Mouse (Mus musculus): ENCODE measurements around the gene Hdac4. TPM values are rescaled to one million over a fixed set of nuclear protein-coding genes. Genes with fewer than 3 reads are reported as not detected.

Gene Hdac4
- polyA plus RNA-seq (2014; fragmentation: Nextera tagmentation; extraction: Ambion mirVana) = 31.1 and 32.7 TPM in 2 replicates

- no peak within 1 kb of the TSS for H3K4me3 ChIP-seq (ENCODE audit: low read depth, low read length)
- 0 out of 2 replicates have a peak, but pooled peaks cover 6% of the 10 kb centered on the region for H3K4me1 ChIP-seq (ENCODE audit: control insufficient read depth, insufficient read depth, low read length)
- no peak within 1 kb of the TSS for H3K4me2 ChIP-seq (ENCODE audit: low read depth)
- H3K27ac ChIP-seq (ENCODE audit: low read depth, low read length) = no peak within 1 kb of the TSS
- no peaks in the 10 kb centered on the region for H3K27me3 ChIP-seq (ENCODE audit: control insufficient read depth, insufficient read depth, low read length)
- 52% methylated on average over 13 of the region's 13 CpGs for WGBS
- no peak for DNase-seq (ENCODE audit: low spot score)
- peak; percentile 53; the same call in 1 of the 2 replicates for ATAC-seq (ENCODE audit: insufficient read depth, low FRiP score, low TSS enrichment)
- H3K9me3 ChIP-seq (ENCODE audit: control insufficient read depth, low read length) = no peaks in the 10 kb centered on the region
- no peak within 1 kb of the TSS for H3K9ac ChIP-seq (ENCODE audit: low read length)
- no peaks in the 10 kb centered on the region for H3K36me3 ChIP-seq (ENCODE audit: control insufficient read depth, insufficient read depth, low read length)
These were observed at the start of gene Hdac4 for GRCm38 (mm10) chr1:92195360-92196149. TSS of gene Hdac4 (minus strand) at chr1:92195699.

DNA sequence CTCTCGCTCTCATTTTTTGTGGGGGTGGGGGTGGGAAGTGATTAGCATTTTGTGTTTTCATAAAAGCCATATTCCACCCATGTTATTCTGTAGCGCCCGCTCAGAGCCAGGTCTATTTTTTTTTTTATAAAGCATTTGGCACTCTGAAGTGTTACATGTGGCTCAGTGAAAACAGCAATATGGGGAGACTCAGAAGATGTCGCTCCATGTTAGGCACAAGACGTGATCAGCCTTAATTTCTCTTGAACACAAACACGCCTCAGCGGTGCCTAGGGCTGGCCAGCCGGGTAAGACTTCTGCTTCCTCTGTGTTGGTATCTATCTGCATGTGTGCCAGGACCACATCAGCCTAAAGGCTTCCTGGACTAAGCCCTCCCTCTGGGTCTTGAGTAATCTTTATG is 48.0 kb upstream of the Hdac4 start:
- Histone ChIP-seq H3K36me3 (ENCODE audit: control insufficient read depth, insufficient read depth, low read length) (no peaks in the 10 kb centered on the region), H3K4me3 (ENCODE audit: low read depth, low read length) (no peak overlapping the region), H3K9ac (ENCODE audit: low read length) (no peak overlapping the region), H3K4me1 (ENCODE audit: control insufficient read depth, insufficient read depth, low read length) (no peaks in the 10 kb centered on the region), H3K4me2 (ENCODE audit: low read depth) (no peak overlapping the region), H3K9me3 (ENCODE audit: control insufficient read depth, low read length) (no peaks in the 10 kb centered on the region), H3K27me3 (ENCODE audit: control insufficient read depth, insufficient read depth, low read length) (no peaks in the 10 kb centered on the region), H3K27ac (ENCODE audit: low read depth, low read length) (no peak overlapping the region)
- ATAC-seq (ENCODE audit: insufficient read depth, low FRiP score, low TSS enrichment) (no peak), DNase-seq (ENCODE audit: low spot score) (no peak)
- WGBS = 91% methylated on average over 8 of the region's 8 CpGs

GRCm38 (mm10) chr1:92240072-92240471 is 44.6 kb upstream of the Hdac4 start:
- ATAC-seq (ENCODE audit: insufficient read depth, low FRiP score, low TSS enrichment) (no peak), DNase-seq (ENCODE audit: low spot score) (no peak)
- WGBS = 93% methylated on average over 4 of the region's 4 CpGs
- H3K9me3 ChIP-seq (ENCODE audit: control insufficient read depth, low read length) = no peaks in the 10 kb centered on the region
- no peak overlapping the region for H3K9ac ChIP-seq (ENCODE audit: low read length)
- no peak overlapping the region for H3K27ac ChIP-seq (ENCODE audit: low read depth, low read length)
- H3K27me3 ChIP-seq (ENCODE audit: control insufficient read depth, insufficient read depth, low read length) = no peaks in the 10 kb centered on the region
- no peaks in the 10 kb centered on the region for H3K4me1 ChIP-seq (ENCODE audit: control insufficient read depth, insufficient read depth, low read length)
- no peak overlapping the region for H3K4me2 ChIP-seq (ENCODE audit: low read depth)
- no peak overlapping the region for H3K4me3 ChIP-seq (ENCODE audit: low read depth, low read length)
- H3K36me3 ChIP-seq (ENCODE audit: control insufficient read depth, insufficient read depth, low read length) = no peaks in the 10 kb centered on the region

DNA sequence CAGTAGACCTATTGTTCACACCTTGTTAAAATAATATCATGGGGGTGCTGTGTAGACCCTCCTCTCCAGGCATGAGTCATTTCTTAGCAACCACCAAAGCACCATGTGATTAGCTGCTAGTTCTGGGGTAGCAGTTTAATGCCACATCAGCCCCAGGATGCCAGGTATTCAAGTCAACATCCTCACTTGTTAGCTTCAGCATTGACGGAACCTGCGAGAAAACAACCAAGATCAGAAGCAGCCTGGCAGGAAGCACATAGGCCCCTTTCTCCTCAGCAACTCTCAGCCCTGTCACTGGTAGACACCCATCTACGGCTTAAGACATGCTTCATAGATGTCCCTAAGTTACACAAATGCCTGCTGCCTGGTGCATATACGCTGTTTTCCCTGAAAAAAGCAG is 40.1 kb upstream of the Hdac4 start:
- Histone ChIP-seq H3K9ac (ENCODE audit: low read length) (no peak overlapping the region), H3K9me3 (ENCODE audit: control insufficient read depth, low read length) (no peaks in the 10 kb centered on the region), H3K4me1 (ENCODE audit: control insufficient read depth, insufficient read depth, low read length) (no peaks in the 10 kb centered on the region), H3K27me3 (ENCODE audit: control insufficient read depth, insufficient read depth, low read length) (no peaks in the 10 kb centered on the region), H3K4me2 (ENCODE audit: low read depth) (no peak overlapping the region), H3K4me3 (ENCODE audit: low read depth, low read length) (no peak overlapping the region), H3K36me3 (ENCODE audit: control insufficient read depth, insufficient read depth, low read length) (no peaks in the 10 kb centered on the region), H3K27ac (ENCODE audit: low read depth, low read length) (no peak overlapping the region)
- 90% methylated on average over 4 of the region's 4 CpGs for WGBS
- no peak for ATAC-seq (ENCODE audit: insufficient read depth, low FRiP score, low TSS enrichment)
- no peak for DNase-seq (ENCODE audit: low spot score)

GRCm38 (mm10) chr1:92225297-92225696 is 29.8 kb upstream of the Hdac4 start:
- Histone ChIP-seq H3K4me2 (ENCODE audit: low read depth) (no peak overlapping the region), H3K4me3 (ENCODE audit: low read depth, low read length) (no peak overlapping the region), H3K27ac (ENCODE audit: low read depth, low read length) (no peak overlapping the region), H3K9ac (ENCODE audit: low read length) (no peak overlapping the region), H3K4me1 (ENCODE audit: control insufficient read depth, insufficient read depth, low read length) (no peaks in the 10 kb centered on the region), H3K36me3 (ENCODE audit: control insufficient read depth, insufficient read depth, low read length) (no peaks in the 10 kb centered on the region), H3K9me3 (ENCODE audit: control insufficient read depth, low read length) (no peaks in the 10 kb centered on the region), H3K27me3 (ENCODE audit: control insufficient read depth, insufficient read depth, low read length) (peaks cover 3% of the 10 kb centered on the region; the same call in 1 of the 2 replicates)
- no peak for DNase-seq (ENCODE audit: low spot score)
- WGBS = 88% methylated on average over 2 of the region's 2 CpGs
- no peak for ATAC-seq (ENCODE audit: insufficient read depth, low FRiP score, low TSS enrichment)

GRCm38 (mm10) chr1:92223956-92224891 is 28.7 kb upstream of the Hdac4 start:
- 30% methylated on average over 17 of the region's 17 CpGs for WGBS
- Histone ChIP-seq H3K27ac (ENCODE audit: low read depth, low read length) (no peak overlapping the region), H3K27me3 (ENCODE audit: control insufficient read depth, insufficient read depth, low read length) (peaks cover 3% of the 10 kb centered on the region; the same call in 1 of the 2 replicates), H3K36me3 (ENCODE audit: control insufficient read depth, insufficient read depth, low read length) (no peaks in the 10 kb centered on the region), H3K9me3 (ENCODE audit: control insufficient read depth, low read length) (no peaks in the 10 kb centered on the region), H3K4me1 (ENCODE audit: control insufficient read depth, insufficient read depth, low read length) (no peaks in the 10 kb centered on the region), H3K4me3 (ENCODE audit: low read depth, low read length) (no peak overlapping the region), H3K4me2 (ENCODE audit: low read depth) (no peak overlapping the region), H3K9ac (ENCODE audit: low read length) (no peak overlapping the region)
- peak; percentile 64 for DNase-seq (ENCODE audit: low spot score)
- ATAC-seq (ENCODE audit: insufficient read depth, low FRiP score, low TSS enrichment) = peak; percentile 87

GRCm38 (mm10) chr1:92216710-92217109 is 21.2 kb upstream of the Hdac4 start:
- WGBS = 83% methylated on average over 11 of the region's 11 CpGs
- Histone ChIP-seq H3K4me2 (ENCODE audit: low read depth) (no peak overlapping the region), H3K27ac (ENCODE audit: low read depth, low read length) (no peak overlapping the region), H3K27me3 (ENCODE audit: control insufficient read depth, insufficient read depth, low read length) (no peaks in the 10 kb centered on the region), H3K4me1 (ENCODE audit: control insufficient read depth, insufficient read depth, low read length) (peaks cover 8% of the 10 kb centered on the region), H3K36me3 (ENCODE audit: control insufficient read depth, insufficient read depth, low read length) (no peaks in the 10 kb centered on the region), H3K9ac (ENCODE audit: low read length) (no peak overlapping the region), H3K9me3 (ENCODE audit: control insufficient read depth, low read length) (no peaks in the 10 kb centered on the region), H3K4me3 (ENCODE audit: low read depth, low read length) (no peak overlapping the region)
- ATAC-seq (ENCODE audit: insufficient read depth, low FRiP score, low TSS enrichment) (no peak), DNase-seq (ENCODE audit: low spot score) (no peak)

DNA sequence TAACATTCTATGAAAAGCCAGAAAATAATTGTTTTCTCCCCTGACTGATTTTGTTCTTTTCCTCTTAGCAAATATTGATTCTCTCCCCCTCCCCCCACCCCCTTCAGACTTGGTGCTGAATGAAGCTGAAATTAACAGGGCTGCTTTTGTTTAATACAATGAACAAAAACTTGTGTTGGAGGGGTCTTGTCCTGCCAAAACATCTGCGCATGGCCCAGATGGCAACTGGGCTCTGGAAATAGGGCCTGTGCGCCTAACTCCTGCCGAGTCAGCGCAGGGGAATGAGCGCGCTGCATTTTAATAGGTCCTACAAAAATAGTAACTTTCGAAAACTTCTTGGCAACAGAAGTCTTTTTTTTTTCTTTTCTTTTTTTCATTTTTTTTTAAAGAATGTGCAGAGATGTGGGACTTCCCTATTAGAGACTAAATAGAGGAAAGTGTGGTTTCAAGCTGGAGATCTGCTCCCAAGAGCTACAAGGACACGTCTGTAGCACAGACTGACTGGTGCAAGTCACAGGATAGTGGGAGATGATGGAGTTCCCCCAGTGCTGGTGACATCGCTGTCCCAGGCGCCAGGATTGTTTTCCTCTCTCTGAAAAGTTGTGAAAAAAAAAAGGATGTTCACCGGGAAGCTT is 20.6 kb upstream of the Hdac4 start:
- ATAC-seq (ENCODE audit: insufficient read depth, low FRiP score, low TSS enrichment) (no peak), DNase-seq (ENCODE audit: low spot score) (no peak)
- H3K9me3 ChIP-seq (ENCODE audit: control insufficient read depth, low read length) = no peaks in the 10 kb centered on the region

More for the DNA sequence above, 20.6 kb upstream of the Hdac4 start:
- 72% methylated on average over 11 of the region's 11 CpGs for WGBS
- no peak overlapping the region for H3K27ac ChIP-seq (ENCODE audit: low read depth, low read length)
- no peak overlapping the region for H3K4me2 ChIP-seq (ENCODE audit: low read depth)
- H3K4me3 ChIP-seq (ENCODE audit: low read depth, low read length) = no peak overlapping the region
- H3K27me3 ChIP-seq (ENCODE audit: control insufficient read depth, insufficient read depth, low read length) = no peaks in the 10 kb centered on the region
- peaks cover 11% of the 10 kb centered on the region for H3K4me1 ChIP-seq (ENCODE audit: control insufficient read depth, insufficient read depth, low read length)
- H3K9ac ChIP-seq (ENCODE audit: low read length) = no peak overlapping the region
- no peaks in the 10 kb centered on the region for H3K36me3 ChIP-seq (ENCODE audit: control insufficient read depth, insufficient read depth, low read length)

Data from neural tube, embryonic 11.5 days (tissue).